Mouse (Mus musculus): Measurements from ENCODE around the gene Rai14.

DNA sequence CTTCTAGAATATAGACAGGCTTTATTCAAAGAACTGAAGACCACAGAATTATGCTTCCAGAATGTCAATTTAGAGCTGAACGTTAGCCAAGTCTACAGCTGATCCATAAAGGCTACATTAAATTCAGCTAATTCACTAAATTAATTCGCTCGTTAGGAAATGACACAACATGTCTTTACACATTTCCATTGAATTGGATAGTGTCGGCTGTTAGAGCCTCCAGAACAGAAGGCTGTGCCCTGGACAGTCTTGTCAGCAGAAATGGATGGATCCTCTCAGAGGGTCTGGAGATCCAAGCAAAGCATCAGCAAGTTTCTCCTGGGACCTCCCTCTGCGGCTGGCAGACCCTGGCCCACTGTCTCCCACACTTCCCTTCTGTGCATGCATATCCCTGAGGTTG is 58.3 kb downstream of the Rai14 start:
- TF ChIP-seq POLR2A (IDR thresholded peaks at IDR 0.05; ENCODE audit: borderline replicate concordance, extremely low read depth, insufficient read depth, insufficient read length, poor library complexity, severe bottlenecking) (no peak), CTCF (IDR thresholded peaks at IDR 0.05; ENCODE audit: borderline replicate concordance, extremely low read depth, insufficient read depth, insufficient read length) (no peak)
